Mouse (Mus musculus) embryonic facial prominence, embryonic 10.5 days (tissue): ENCODE data around the gene Col24a1. TPM values are rescaled to one million over a fixed set of nuclear protein-coding genes. Genes with fewer than 3 reads are reported as not detected.
A peak's percentile ranks its signal among the peaks of the same experiment; 100 is the strongest.

Experiments used
- DNase-seq: peaks from one replicate; pipeline ENCODE4 v3.0.0-alpha.2; 2017; ENCODE audit warnings: low spot score
- H3K27ac ChIP-seq: fragments of 300-500 bp; sonication (generic); replicated peaks from 2 replicates; pipeline ENCODE4 v1.5.1; 2016; ENCODE audit warnings: mild to moderate bottlenecking
- H3K27me3 ChIP-seq: fragments of 300-500 bp; sonication (generic); replicated peaks from 2 replicates; pipeline ENCODE4 v1.6.1; 2016; ENCODE audit warnings: low read depth, mild to moderate bottlenecking; ENCODE audit not compliant: poor library complexity, severe bottlenecking
- H3K36me3 ChIP-seq: fragments of 300-500 bp; sonication (generic); replicated peaks from 2 replicates; pipeline ENCODE4 v1.6.1; 2016; ENCODE audit warnings: mild to moderate bottlenecking, moderate library complexity
- H3K4me1 ChIP-seq: fragments of 300-500 bp; sonication (generic); 2 replicates; pipeline ENCODE4 v1.6.1; 2016
- H3K4me3 ChIP-seq: fragments of 300-500 bp; sonication (generic); 2 replicates; pipeline ENCODE4 v1.5.1; 2016; ENCODE audit warnings: mild to moderate bottlenecking, moderate library complexity
- H3K9me3 ChIP-seq: fragments of 300-500 bp; sonication (generic); 2 replicates; pipeline ENCODE4 v1.6.1; 2016; ENCODE audit warnings: mild to moderate bottlenecking
- WGBS: fragments of 180-500 bp; shearing (Covaris S2); methylation state at CpG from one replicate; pipeline ENCODE4 v1.1.7; 2016; 5-methylcytosine and 5-hydroxymethylcytosine counted together
- polyA plus RNA-seq: library from polyadenylated mRNA; unstranded; fragments of >200 nt; fragmentation: Nextera tagmentation; extraction: Ambion mirVana; gene quantifications from 2 replicates; pipeline ENCODE4 v1.2.1, GENCODE M21; 2016

Col24a1 gene
- polyA plus RNA-seq, result 1.1 TPM in 2 replicates

DNA sequence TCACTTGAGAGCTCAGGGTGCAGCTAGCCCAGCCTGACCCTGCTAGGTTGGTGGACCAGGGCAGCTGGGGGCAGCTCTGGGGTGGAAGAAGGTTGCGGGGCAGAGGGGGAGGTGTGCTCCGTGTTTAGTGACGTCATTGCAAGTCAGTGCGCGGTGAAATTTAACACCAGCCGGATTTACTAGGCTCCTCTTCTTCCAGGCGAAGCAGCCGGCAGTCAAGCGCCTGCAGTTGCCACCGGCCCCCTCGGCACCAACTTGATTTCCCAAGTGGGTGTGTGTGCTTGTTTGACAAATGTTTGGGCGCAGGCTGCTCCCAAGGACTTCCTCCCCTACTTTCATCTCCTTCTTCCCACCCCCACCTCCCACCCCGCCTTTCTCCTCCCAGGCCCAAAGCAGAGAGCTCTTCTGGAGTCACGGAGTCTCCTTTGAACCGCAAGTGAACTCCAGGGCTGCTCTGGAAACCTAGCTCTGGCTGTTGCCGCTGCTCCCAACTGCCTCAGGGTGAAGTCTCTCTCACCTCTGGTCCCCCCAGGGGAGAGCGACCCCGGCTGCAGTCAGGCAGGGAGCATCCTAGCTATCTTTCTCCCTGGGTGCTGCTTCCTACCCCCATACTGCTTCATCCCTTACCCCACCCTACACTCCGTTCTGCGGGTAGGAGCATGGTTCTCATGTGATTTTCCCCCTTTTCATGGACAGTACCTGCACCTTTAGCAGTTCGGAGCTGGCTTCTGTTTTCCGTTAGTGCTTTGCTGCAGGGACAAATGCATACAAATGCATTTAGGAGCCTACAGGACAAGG lies at the start of gene Col24a1:
Gene Col24a1, plus strand, starts transcription at position 136 of the 798 bp plus-strand sequence.
- Histone ChIP-seq H3K9me3 (no peaks in the 10 kb centered on the region), H3K27me3 (peaks cover 16% of the 10 kb centered on the region), H3K36me3 (no peaks in the 10 kb centered on the region), H3K27ac (peak within 1 kb of the TSS; percentile 83), H3K4me1 (peaks cover 30% of the 10 kb centered on the region), H3K4me3 (peak within 1 kb of the TSS; percentile 64)
- peak; percentile 76 for DNase-seq
- under 1% methylated on average over 22 of the region's 22 CpGs for whole genome bisulfite sequencing

DNA sequence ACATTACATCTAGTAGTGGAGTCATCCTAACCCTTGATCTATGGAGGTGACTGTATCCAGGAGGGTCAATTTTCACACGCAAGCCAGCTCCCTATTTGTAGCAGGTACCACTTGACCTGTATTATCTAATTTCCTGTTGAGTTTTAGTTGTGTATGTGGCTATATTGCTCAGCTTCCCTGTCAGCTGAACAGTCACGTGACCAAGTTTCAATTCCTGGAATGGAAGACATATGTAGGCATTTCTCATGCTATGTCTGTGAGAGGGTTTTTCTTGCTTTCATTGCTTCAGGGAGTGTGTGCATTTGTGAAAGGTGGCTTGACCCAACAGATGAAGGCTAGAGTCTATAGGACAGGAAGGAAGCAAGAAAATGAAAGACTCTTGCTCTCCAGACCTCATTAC lies 44.2 kb upstream of the Col24a1 start:
- Histone ChIP-seq H3K27me3 (no peaks in the 10 kb centered on the region), H3K4me3 (no peak overlapping the region), H3K27ac (no peak overlapping the region), H3K36me3 (no peaks in the 10 kb centered on the region), H3K9me3 (no peaks in the 10 kb centered on the region), H3K4me1 (0 out of 2 replicates have a peak, but pooled peaks cover 3% of the 10 kb centered on the region)
- no peak for DNase-seq
- WGBS, result 78% methylated on average over 2 of the region's 2 CpGs

DNA sequence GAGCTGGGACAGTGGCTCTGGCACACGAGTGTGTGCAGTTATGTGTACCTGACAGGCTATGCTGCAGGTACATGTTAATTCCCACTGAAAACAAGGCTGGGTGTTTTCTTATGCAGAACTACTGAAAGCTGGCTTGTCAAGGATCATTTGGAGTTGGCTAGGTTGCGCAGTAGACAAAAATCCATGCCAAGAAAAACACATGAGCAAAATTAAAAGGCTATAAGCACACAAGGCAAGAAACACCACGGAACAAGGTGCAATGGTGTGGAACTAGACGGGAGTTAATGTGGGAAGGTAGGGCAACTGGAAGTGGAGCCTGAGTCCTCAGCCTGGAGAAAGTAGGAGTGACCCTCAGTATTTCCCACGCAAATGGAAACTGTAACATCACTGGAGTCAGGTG lies 39.2 kb upstream of the Col24a1 start:
- 90% methylated on average over 5 of the region's 5 CpGs for WGBS
- DNase-seq, result no peak

DNA sequence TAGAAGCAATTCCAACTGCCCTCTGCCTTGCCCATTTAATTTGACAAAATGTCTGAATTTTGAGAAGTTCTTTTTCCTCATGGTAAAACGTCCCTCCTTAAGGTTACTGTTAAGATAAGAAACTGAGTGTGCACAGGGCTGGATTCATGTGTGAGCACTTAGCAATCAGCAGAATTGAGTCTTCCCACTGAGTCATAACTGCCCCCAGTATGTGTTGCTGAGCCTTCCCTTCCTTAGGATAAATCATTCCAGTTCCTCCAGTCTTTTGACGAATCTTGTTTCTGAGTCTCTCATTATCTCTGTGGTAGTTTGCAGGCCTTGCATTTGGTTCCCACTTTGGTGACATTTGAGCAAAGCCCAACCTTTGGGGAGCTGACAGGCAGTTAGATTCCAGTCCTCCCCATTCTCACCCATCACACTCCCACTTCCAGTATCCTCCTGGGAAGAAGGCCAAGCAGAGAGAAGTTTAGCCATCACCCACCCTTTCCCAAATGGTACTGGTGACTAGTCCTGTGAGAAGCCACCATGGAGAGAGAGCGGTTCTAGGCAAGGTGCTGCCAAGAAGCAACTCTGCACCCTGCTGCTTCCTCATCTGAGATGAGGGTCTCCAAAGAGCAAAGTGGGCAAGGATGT lies 37.4 kb upstream of the Col24a1 start:
- WGBS, result 86% methylated on average over 3 of the region's 3 CpGs
- H3K36me3 ChIP-seq, result no peaks in the 10 kb centered on the region
- no peaks in the 10 kb centered on the region for H3K9me3 ChIP-seq
- H3K4me1 ChIP-seq, result no peaks in the 10 kb centered on the region
- no peak for DNase-seq
- H3K4me3 ChIP-seq, result no peak overlapping the region
- no peaks in the 10 kb centered on the region for H3K27me3 ChIP-seq
- H3K27ac ChIP-seq, result no peak overlapping the region

More for the DNA sequence above, 39.2 kb upstream of the Col24a1 start:
- Histone ChIP-seq H3K27ac (no peak overlapping the region), H3K27me3 (no peaks in the 10 kb centered on the region), H3K4me3 (no peak overlapping the region), H3K36me3 (no peaks in the 10 kb centered on the region), H3K9me3 (no peaks in the 10 kb centered on the region), H3K4me1 (no peaks in the 10 kb centered on the region)

DNA sequence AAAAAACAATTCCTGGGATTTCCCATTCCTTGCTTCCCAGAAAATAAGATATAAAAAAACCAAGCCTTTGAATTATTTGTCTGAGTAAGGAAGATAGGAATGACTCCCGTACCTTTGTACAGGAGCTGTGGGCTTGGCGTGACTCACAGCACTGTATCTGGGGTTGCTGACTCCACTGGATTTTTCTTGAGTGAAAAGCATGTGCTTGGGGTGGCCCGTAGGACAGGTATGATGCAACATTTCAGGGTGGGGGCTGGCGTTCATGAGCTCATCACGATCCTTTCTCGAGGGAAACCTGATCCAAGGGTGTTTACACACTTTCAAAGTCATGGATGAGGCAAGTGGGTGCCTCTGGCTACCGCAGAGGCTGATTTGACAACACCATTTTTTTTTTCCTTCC lies 35.6 kb upstream of the Col24a1 start:
- DNase-seq, result no peak
- Histone ChIP-seq H3K27ac (no peak overlapping the region), H3K9me3 (no peaks in the 10 kb centered on the region), H3K27me3 (no peaks in the 10 kb centered on the region), H3K4me3 (no peak overlapping the region), H3K36me3 (no peaks in the 10 kb centered on the region), H3K4me1 (no peaks in the 10 kb centered on the region)
- WGBS, result 83% methylated on average over 7 of the region's 7 CpGs

DNA sequence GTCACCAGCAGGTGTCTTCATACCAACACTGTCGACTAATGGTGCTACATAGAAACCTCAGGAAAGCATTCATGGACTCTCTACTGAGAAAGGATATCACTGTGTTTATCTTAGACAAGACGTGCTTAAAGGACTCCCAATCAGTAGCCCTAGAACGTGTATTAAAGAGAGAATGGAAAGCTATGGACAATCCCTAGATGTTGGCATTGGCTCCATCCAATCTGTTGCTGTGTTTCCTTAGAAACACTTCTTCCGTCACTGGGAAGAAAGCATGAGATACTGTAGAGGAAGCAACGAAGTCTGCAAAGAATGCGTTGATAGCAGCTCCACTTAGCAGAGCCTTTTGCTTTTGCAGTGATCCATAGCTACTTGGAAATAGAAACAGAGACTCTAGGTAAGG lies 32.6 kb upstream of the Col24a1 start:
- no peaks in the 10 kb centered on the region for H3K9me3 ChIP-seq
- DNase-seq, result no peak
- H3K36me3 ChIP-seq, result no peaks in the 10 kb centered on the region
- no peak overlapping the region for H3K4me3 ChIP-seq
- no peak overlapping the region for H3K27ac ChIP-seq
- no peaks in the 10 kb centered on the region for H3K27me3 ChIP-seq
- H3K4me1 ChIP-seq, result no peaks in the 10 kb centered on the region
- 89% methylated on average over 6 of the region's 6 CpGs for WGBS

DNA sequence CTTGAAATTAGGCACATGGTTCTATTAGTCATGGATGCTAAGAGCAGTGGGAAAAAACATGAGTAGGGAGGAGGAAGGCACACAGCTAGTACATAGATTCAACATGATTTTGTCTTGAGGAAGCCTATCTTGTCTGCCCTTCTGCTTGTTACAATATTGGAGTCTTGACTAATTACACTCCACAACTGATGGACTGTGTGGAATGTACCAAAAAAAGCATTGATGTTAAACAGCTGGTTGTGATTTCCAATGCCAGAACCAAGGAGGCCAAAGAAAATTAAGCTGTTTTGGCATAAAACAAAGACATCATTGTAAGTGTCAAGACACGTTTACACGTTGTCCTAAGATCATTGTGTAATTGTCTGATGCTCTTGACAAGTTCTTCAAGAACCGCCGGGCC lies 29.1 kb upstream of the Col24a1 start:
- no peak overlapping the region for H3K27ac ChIP-seq
- whole genome bisulfite sequencing, result 58% methylated on average over 4 of the region's 4 CpGs
- H3K9me3 ChIP-seq, result no peaks in the 10 kb centered on the region
- H3K4me3 ChIP-seq, result no peak overlapping the region
- no peaks in the 10 kb centered on the region for H3K36me3 ChIP-seq
- no peaks in the 10 kb centered on the region for H3K4me1 ChIP-seq
- no peaks in the 10 kb centered on the region for H3K27me3 ChIP-seq
- no peak for DNase-seq

DNA sequence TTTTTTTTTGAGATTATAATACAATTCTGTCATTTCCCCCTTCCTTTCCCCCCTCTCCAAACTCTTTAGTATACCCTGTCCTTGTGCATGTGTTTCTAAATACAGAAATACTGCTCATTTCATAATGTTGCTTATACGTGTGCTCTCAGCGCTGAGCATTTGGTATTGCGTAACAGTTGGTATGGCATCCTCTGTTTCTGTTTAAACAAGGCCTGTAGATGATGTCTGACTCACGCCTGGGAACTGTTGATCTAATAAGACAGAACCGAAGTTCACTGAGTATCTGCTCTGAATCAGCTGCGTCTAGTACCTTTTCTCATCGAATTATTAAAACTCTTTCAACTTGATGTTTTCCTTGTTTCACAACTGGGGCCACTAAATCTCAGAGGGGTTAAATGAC lies 24.2 kb upstream of the Col24a1 start:
- Histone ChIP-seq H3K36me3 (no peaks in the 10 kb centered on the region), H3K9me3 (no peaks in the 10 kb centered on the region), H3K4me3 (no peak overlapping the region), H3K27me3 (no peaks in the 10 kb centered on the region), H3K27ac (no peak overlapping the region), H3K4me1 (no peaks in the 10 kb centered on the region)
- no peak for DNase-seq
- 88% methylated on average over 7 of the region's 7 CpGs for WGBS

DNA sequence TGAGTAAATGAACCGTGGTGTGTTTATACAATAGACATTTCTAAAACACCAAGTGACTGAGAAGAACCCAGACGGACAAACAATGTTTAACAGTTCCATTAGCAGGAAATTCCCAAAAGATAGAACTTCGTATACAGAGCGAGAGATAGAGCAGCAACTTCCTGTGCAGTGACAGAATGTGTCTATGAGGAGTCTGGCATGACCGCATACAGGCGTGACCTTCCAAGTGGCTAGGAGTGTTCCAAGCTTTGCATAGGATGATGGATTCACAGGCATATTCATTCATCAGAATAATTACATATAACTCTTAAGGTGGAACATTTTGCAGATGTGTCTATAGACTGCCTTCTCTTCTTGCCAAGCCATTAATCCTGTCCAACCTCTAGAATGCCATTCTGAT lies 18.1 kb upstream of the Col24a1 start:
- 86% methylated on average over 6 of the region's 6 CpGs for WGBS
- no peak for DNase-seq
- Histone ChIP-seq H3K9me3 (no peaks in the 10 kb centered on the region), H3K27me3 (no peaks in the 10 kb centered on the region), H3K27ac (no peak overlapping the region), H3K36me3 (no peaks in the 10 kb centered on the region), H3K4me1 (no peaks in the 10 kb centered on the region), H3K4me3 (no peak overlapping the region)

DNA sequence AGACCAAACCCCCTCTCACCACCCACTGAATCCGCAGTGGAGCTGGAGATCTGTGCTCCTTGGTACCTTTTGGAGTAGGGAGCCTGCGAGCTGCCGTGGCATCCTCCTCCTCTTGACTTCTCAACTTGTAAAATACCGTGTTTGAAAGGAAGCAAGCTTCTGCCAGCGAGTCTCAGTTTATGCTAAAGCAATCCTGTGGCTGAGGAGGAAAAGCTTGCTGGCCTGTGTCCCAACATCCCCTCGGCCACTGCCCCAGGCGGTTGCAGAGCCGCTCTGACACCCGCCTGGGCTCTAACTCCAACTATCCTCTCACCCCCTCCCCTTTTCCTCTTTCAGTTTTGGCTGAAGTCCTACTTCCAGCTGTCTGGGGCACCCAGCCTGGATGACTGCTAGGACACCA lies 935 bp downstream of the Col24a1 start:
- DNase-seq, result peak; percentile 37
- no peaks in the 10 kb centered on the region for H3K9me3 ChIP-seq
- H3K27me3 ChIP-seq, result peaks cover 16% of the 10 kb centered on the region
- no peaks in the 10 kb centered on the region for H3K36me3 ChIP-seq
- peaks cover 30% of the 10 kb centered on the region for H3K4me1 ChIP-seq
- peak overlapping the region; percentile 83 for H3K27ac ChIP-seq
- 2% methylated on average over 9 of the region's 9 CpGs for WGBS
- peak overlapping the region; percentile 64 for H3K4me3 ChIP-seq

DNA sequence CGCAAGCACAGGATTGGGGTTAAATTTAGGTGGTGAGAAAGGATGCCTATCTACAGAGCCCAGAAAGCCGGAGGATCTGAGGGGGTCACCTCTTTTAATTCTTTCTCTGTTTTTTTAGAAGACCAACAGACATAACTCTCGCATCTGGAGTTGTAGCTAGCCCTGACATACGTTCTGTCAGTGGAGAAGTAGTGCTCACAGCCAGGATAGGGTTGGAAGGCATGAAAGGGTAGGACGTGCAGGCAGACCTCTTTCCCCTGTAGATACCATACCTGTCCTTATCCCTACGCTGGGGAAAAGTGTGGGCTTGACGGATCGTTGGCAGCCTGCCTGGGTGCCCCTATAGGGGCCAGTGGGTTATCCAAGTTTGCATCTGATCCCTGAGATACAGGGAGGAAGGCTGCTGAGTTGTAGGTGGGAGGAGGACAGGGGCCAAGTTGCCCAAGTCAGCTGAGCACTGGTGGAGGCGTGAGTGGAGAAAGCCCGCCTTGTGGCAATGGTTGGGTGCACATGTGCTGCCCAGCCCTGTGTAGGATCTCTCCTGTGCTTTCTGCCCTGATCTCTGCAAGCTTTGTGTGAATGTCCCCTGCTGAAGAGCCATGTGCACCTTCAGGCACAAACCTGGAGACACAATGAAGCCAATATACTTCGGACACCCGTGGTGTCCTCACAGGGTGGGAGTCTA lies 1.5 kb downstream of the Col24a1 start:
- no peak for DNase-seq
- peak overlapping the region; percentile 83 for H3K27ac ChIP-seq
- H3K9me3 ChIP-seq, result no peaks in the 10 kb centered on the region
- H3K4me1 ChIP-seq, result peaks cover 30% of the 10 kb centered on the region
- no peaks in the 10 kb centered on the region for H3K36me3 ChIP-seq
- 71% methylated on average over 12 of the region's 12 CpGs for WGBS
- peak overlapping the region; percentile 64 for H3K4me3 ChIP-seq
- peaks cover 16% of the 10 kb centered on the region for H3K27me3 ChIP-seq

DNA sequence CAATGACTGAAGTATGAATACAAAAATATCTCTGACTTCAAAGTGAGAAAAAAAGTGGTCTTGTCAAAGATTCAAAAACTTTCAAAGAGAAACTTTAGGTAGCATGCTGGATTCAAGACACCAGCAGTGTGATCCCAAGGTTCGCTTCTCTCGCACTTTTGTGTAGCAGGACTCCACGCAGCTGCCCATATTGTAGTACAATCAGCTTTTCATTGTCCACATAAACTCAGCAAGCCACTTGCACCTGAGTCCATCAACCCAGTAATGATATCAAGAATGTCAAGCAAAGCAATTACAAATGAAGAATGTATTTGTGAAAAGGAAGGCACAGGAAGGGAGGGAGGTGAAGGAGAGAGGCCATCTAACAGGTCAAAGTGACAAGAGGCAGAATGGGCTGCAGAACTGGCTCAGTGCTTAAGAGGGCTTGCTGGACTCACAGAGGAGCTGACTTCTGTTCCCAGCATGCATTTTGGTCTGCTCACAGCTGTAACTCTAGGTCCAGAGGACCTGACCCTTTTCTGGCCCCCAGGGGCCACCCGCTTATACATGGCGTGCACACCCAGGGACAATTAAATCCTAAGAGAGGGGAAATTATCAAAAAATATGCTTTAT lies 7.8 kb downstream of the Col24a1 start:
- Histone ChIP-seq H3K36me3 (no peaks in the 10 kb centered on the region), H3K27ac (no peak overlapping the region), H3K4me1 (0 out of 2 replicates have a peak, but pooled peaks cover 3% of the 10 kb centered on the region), H3K9me3 (no peaks in the 10 kb centered on the region), H3K4me3 (no peak overlapping the region), H3K27me3 (no peaks in the 10 kb centered on the region)
- WGBS, result 85% methylated on average over 5 of the region's 5 CpGs
- DNase-seq, result no peak
